Mouse (Mus musculus) spleen, embryonic (tissue): Measurements from ENCODE around the gene Ehhadh.
"Not testable (repeated sequence)": the region's sequence is repeated elsewhere in the genome, so short reads cannot be mapped to it uniquely, and the experiment has no call there.

Source experiments
- CTCF ChIA-PET: fragments of 350-600 bp; sonication (Branson Sonifier 250); formaldehyde crosslinking; loops from one replicate; lab custom pipeline; 2022; lab: Charles Lee

The Ehhadh gene

DNA sequence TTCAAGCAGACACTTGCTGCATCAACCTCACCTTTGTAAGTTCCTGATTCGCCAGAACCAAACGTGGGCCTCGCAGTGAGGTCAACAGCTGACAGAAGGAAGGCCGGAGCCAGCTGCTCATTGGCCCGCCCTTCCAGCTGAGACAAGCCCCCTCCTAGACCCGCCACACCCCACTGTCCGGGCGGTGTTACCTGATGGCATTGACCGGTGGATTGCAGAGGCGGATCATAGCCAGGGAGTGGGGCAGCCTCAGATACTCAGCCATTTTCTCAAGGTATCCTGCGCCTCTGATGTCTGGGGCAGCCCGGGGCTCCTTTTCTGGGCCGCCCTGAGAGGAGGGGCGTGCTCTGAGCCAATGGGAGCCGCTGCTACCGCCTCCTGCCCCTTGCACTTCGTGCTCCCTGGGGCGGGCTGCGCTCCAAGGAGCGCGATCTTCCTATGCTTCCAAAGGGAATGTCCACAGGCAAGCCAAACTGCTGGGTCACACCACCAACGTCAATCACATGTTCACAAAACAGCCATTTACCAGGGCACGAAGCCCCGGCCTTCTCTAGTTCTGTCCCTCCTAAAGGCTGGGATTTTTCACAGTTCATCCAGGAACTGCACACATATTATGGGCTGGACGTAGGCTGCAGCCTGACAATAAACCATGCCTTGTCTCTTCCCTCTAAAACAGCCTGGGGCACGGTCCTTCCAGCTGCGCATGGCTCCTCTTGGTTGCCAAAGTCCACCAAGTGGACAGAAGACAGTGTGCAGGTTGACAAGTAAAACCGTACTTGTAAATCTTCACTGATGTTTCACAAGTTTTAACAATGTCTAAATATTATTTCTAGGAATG, at the start of gene Ehhadh:
TSS of gene Ehhadh (minus strand) at position 292 of the 838 bp plus-strand sequence.
- CTCF ChIA-PET: no interaction called here

DNA sequence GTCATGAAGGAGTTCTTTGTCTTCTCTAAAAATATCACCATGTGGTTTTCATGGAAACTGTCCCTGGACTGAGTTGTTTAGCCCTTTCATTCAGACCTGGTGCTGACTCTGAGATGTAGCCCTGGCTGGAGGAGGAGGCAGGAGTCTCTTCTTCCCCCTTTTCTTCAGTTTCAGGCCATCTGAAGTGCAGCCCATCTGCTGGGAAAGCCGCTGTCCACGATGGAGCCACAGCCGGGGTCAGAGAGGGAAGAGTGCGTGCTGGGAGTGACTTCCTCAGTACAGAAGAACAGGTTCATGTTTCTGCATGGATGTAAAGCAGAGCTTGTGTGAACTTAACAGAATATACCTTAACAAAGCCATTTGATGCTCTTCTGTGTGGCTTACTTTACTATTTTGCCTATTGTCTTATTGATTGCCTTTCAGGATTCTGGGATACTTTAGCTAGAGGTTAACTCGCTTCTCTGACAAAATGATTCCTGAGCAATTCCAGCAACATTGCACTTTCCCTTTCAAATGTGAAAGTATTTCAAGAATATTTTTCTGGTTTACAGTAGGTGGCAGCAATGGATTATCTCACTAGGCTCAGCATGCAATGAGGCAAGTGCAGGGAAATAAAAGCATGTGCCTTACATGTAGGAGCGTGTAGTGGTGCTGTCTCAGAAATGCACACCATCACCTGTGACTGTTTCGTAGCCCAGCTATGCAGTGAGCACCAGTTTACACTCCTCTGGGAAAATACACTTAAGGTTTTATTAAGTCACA, 48.9 kb upstream of the Ehhadh start:
- CTCF ChIA-PET: interaction anchor here (0.6 kb wide), 1 partner anchor 287 kb away, joined by 3 read pairs; no protein-coding TSS in a partner anchor

DNA sequence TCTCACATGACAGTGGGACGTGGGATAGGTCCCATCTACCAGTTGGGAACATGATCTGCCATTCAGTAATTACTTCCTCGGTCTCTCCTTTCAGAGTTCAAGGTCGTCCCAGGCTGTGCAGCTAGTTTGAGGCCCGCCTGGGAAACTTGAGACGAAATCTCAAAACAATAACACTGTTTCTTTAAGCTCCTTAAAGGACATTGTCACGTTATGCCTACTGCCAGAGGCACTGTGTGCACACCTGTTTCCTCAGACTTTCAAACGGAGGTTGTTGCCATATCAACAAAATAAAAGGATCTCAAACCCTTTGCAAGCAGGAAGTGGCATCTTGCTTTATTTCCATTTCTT, 48.0 kb upstream of the Ehhadh start:
- CTCF ChIA-PET: no interaction called here

DNA sequence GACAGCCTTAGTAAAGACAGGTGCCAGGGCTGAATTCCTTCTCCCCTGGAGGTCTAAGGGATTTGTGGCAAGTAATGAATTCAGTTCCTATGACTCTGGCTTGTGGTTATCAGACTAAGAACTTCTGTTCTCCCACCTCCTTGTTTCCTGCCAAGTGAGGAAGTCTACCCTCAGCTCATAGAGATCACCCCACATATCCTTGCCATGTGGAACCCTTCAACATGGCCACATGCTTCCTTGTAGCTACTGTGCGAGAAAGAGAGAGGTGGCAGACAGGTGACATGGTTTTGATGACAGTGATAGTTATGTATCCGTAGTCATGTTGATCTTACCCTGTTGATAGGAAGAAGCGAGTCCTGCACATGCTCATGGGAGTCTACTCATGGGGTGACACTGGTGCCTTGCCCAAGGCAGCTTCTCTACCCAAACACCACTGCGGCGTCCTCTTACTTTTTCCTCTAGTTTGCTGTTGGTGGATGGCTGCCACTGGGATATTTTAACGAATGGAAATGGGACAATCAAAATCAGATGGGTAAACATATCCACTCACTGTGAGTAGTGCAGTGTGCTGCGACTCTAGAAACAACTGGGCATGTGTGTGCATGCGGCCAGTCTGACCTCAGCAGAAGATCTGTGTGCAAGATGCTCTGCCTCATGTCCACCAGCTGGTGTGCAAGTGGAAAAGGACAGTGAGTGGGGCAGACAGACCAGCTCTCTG, 47.4 kb upstream of the Ehhadh start:
- CTCF ChIA-PET: interaction anchor here (0.6 kb wide), 1 partner anchor 289 kb away, joined by 3 read pairs; no protein-coding TSS in a partner anchor

DNA sequence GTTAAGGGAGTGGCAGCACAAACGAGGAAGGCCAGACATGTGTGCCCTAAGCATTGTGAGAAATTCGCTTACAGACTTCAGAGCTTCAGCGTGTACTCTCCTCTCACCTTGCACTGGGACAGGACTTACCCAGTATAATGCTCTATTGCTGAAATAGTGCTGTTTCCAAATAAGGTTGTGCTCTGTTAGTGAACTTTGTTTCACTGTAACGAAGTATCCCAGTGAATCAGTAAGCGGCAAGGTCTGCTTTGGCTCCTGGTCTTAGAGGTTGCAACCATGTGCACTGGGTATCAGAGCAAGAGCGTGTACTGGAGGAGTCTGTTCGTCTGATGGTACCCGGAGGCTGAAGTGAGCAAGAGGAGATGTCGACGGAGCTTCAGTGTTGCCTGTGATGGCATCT, 46.4 kb upstream of the Ehhadh start:
- CTCF ChIA-PET: no interaction called here

DNA sequence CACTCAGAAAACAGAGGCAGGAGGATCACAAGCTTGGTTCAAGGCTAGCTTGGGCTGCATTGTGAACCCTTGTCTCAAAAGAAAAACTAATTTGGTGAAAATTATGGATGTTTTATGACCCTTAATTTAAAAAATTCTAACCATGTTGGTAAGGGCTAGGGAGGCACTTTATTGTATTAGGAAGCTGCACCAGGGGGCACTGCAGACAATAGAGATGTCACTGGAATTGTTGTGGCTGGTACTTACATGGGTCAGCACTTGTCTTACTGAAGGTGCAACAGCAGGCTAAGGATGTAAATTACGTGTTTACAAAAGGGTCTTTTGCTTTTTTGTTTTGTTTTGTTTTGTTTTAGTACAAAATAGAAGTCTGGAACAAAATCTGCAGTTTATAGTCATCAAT, 45.9 kb upstream of the Ehhadh start:
- CTCF ChIA-PET: no interaction called here

- CTCF ChIA-PET: no interaction called here
Measured at GRCm38 (mm10) chr16:21831764-21832163, 44.2 kb upstream of the Ehhadh start.

GRCm38 (mm10) chr16:21830784-21831183, 43.2 kb upstream of the Ehhadh start:
- CTCF ChIA-PET: no interaction called here

DNA sequence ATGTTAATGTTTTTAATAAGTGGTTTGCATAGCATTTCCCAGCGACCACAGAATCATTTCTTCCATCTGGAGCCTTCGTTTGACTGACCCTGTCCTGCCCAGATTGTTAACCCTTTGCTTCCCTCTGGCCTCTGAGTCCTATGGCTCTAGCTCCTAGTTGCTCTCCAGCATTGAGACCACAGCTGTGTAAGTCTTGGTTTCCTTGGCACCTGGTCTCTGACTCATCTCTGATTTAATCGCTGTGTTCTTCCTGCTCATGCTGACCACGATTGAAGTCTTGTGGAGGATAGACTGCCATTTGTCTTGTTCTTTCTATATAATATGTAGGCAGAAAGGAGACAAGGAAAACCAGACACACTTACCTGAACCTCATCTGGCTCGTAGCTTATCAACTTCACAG, 42.1 kb upstream of the Ehhadh start:
- CTCF ChIA-PET: no interaction called here

- CTCF ChIA-PET: no interaction called here
Measured at GRCm38 (mm10) chr16:21827581-21827980, 40.0 kb upstream of the Ehhadh start.

DNA sequence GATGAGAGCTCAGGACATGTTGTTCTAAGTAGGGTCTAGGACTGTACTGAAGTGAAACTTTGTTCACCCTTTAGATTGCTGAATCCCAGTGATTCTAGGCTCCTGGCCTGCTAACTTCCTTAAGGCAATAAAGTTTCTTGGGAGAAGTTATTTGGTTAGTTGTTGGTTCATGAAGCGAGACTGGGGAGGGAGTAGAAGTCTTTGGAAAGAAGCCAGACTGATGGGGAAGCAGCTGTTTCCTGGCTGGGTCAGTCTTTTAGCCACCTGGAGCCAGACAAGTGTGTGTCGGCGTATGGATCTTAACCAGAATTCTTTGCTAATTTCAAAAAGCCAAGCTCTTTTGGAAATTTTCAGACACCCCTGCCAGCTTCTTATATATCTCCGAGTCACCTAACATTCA, 39.5 kb upstream of the Ehhadh start:
- CTCF ChIA-PET: interaction anchor here (0.7 kb wide), 1 partner anchor 110 kb away, joined by 3 read pairs; no protein-coding TSS in a partner anchor

- CTCF ChIA-PET: no interaction called here
Measured at GRCm38 (mm10) chr16:21825612-21826031, 38.0 kb upstream of the Ehhadh start.

GRCm38 (mm10) chr16:21818629-21819028, 31.0 kb upstream of the Ehhadh start:
- CTCF ChIA-PET: no interaction called here

DNA sequence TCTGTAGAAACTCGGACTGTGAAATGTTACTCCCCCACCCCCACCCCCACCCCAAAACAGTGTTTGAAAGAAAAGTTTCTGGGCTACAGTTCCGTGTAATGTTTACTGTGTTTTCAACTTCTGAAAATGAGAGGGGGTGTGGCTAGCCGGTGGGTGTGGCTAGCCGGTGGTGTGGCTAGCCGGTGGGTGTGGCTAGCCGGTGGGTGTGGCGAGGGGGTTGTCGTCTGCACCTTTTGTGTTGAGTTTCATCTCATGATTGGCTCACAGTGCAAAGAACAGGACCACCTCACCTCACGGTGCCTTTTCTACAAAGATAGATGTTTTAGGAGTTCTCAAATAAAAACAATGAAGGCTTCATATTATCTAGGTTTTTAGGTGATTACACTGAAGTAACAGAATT, 30.5 kb upstream of the Ehhadh start:
- CTCF ChIA-PET: no interaction called here

DNA sequence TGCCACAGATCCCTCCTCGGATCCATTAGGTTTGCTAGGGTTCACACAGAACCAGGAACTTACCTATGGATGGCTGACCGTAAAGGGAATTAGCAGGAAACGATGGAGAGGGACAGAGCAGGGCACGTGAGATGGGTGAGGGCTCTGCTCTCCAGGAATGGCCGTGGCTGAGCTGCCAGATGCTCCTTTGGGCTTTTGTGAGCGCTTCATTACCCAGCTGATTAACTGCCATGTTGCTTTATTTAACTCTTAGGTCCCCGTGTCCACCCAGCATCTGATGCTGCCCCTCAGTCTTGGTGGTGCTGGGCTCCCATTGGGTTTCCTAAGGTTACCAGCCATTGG, 28.0 kb upstream of the Ehhadh start:
- CTCF ChIA-PET: interaction anchor here (0.5 to 1.2 kb wide), 3 partner anchors 9 to 277 kb away, joined by 3 to 4 read pairs (median 4); no protein-coding TSS in a partner anchor

- CTCF ChIA-PET: interaction anchor here (0.5 to 1.2 kb wide), 3 partner anchors 8 to 276 kb away, joined by 3 to 4 read pairs (median 4); no protein-coding TSS in a partner anchor
Measured at GRCm38 (mm10) chr16:21814861-21815668, 27.5 kb upstream of the Ehhadh start.

- CTCF ChIA-PET: no interaction called here
Measured at GRCm38 (mm10) chr16:21813164-21813834, 25.7 kb upstream of the Ehhadh start.

- CTCF ChIA-PET: not testable (repeated sequence)
Measured at GRCm38 (mm10) chr16:21807786-21808185, 20.2 kb upstream of the Ehhadh start.

DNA sequence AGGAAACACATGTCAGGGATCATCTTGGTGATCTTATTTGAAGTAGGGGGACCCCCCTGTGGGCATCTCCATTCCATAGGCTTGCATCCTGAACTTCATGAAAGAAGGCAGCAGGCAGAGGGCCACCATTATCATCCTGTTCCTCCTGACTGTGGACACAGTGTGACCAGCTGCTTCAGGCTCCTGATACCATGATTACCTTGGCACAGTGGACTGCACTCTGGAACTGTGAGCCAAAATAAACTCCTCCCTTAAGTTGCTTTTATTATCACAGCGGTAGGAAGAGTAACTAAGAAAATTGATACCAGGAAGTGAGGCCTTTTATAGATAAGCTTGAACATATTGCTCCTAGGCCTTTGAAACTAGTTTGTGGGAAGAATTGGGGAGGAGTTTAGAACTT, 19.3 kb upstream of the Ehhadh start:
- CTCF ChIA-PET: interaction anchor here (0.8 kb wide), 1 partner anchor 8 kb away, joined by 4 read pairs; no protein-coding TSS in a partner anchor

DNA sequence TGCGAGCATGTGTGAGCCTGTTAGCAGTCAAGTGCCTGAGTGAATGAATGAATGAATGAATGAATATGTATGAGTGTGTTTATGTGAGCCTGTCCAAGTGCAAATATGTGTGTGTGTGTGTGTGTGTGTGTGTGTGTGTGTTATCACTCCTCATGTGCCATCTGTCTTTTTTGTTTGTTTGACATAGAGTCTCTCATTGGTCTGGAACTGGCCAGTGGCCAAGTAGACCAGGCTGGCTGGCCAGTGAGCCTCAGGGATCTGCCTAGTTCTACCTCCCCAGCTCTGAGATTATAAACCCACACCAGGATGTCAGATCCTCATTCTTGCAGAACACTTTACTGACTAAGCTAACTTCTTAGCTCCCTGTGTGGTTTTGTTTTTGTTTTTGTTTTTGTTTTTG, 16.7 kb upstream of the Ehhadh start:
- CTCF ChIA-PET: interaction anchor here (0.6 kb wide), 1 partner anchor 102 kb away, joined by 4 read pairs; no protein-coding TSS in a partner anchor
